12 mouse cellular contexts compared by ENCODE assay signal in the genomic region with DNA sequence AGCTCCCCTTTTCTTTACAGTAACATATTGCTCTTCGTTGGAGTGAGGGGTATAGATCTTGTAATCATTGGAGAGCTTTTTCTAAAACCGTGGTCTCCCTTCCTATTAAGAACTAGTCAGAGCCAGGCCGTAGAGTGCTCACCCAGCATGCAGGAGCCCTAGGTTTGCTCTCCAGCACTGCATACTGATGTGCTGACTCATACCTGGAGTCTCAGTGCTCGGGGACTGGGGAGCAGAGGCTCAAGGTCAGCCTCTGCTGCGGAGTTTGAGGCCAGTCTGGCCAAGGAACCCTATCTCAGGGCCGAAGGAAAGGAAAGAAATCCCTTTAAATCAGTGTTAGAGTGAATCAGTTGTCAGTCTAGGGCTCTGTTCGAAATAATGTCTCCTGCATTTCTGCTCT. TPM values are rescaled to one million over a fixed set of nuclear protein-coding genes. Genes with fewer than 3 reads are reported as not detected.
DNase-seq lines count a peak whose midpoint lies in the region.
"Had no signal": no experiment of that assay in that cellular context is flagged by ENCODE, and none has a peak within 500 bp of the region (broad histone marks: within the 10 kb centered on the region; RNA-seq: fewer than 3 reads in every experiment).

No protein-coding gene starts in this region.

- peak overlapping the region; percentile 31; the same call in 1 of the 2 replicates for H3K27ac ChIP-seq in heart, embryonic 10.5 days
- H3K27ac ChIP-seq: limb, embryonic 10.5 days had no signal

- no peaks in the 10 kb centered on the region for H3K27me3 ChIP-seq in heart, embryonic 10.5 days (ENCODE audit: insufficient read depth, poor library complexity, severe bottlenecking)

- WGBS in heart, embryonic 10.5 days: 64% methylated on average over 7 of the region's 7 CpGs

- H3K4me3 ChIP-seq in heart, embryonic 10.5 days: no peak overlapping the region
- H3K4me3 ChIP-seq: limb, embryonic 10.5 days had no signal

- H3K36me3 ChIP-seq in heart, embryonic 10.5 days: peaks cover 64% of the 10 kb centered on the region

- H3K4me1 ChIP-seq in heart, embryonic 10.5 days: peaks cover 37% of the 10 kb centered on the region

- no peak for DNase-seq in heart, embryonic 10.5 days (ENCODE audit: low spot score)
- no peak for DNase-seq in heart, adult 8-10 months (ENCODE audit: low spot score)
- DNase-seq in 3134 (ENCODE audit: extremely low read depth, insufficient read length, low spot score): peak; percentile 76
- peak; percentile 46 for DNase-seq in ZHBTc4 (ENCODE audit: low read depth, low spot score)
- DNase-seq in kidney, adult 9 months: peak; percentile 82
- no peak for DNase-seq in right cerebral cortex, postnatal 36 days (ENCODE audit: low spot score in 2 of 2)
- no peak for DNase-seq in spleen, postnatal 4 days (ENCODE audit: low spot score in 2 of 2)
- no peak for DNase-seq in cerebellum, adult 11-12 months
- DNase-seq: cerebellum, adult 9-10 months; midbrain, embryonic 14.5 days had no signal

- no peaks in the 10 kb centered on the region for H3K9me3 ChIP-seq in heart, embryonic 10.5 days
- H3K9me3 ChIP-seq: limb, embryonic 10.5 days had no signal

RNA-seq across cellular contexts. Expression of a gene that starts 0.8 kb away (rescaled TPM):
- 10.7 and 11.1 TPM in 2 replicates for polyA plus RNA-seq in heart, embryonic 10.5 days (2016; fragmentation: Nextera tagmentation; extraction: Ambion mirVana)
- total RNA-seq in heart, adult 8-10 months (2022): 10 to 100 TPM in 2 of 4 experiments, 1 to 10 TPM in 2; 5.5 to 11.3 (median 9.5) TPM

RNA-seq across cellular contexts. Expression of a gene that starts 4.2 kb away (rescaled TPM):
- 59.8 and 74.9 TPM in 2 replicates for polyA plus RNA-seq in heart, embryonic 10.5 days (2016; fragmentation: Nextera tagmentation; extraction: Ambion mirVana)
- 10 to 100 TPM; 17.0 to 22.8 (median 20.4) TPM for total RNA-seq in heart, adult 8-10 months (2022)

RNA-seq across cellular contexts. Expression of a gene that starts 8.6 kb away (rescaled TPM):
- 0.69 and 0.97 TPM in 2 replicates for polyA plus RNA-seq in heart, embryonic 10.5 days (2016; fragmentation: Nextera tagmentation; extraction: Ambion mirVana)
- total RNA-seq in heart, adult 8-10 months (2022): not detected

RNA-seq across cellular contexts. Expression of a gene that starts 15.1 kb away (rescaled TPM):
- 8.7 and 8.8 TPM in 2 replicates for polyA plus RNA-seq in heart, embryonic 10.5 days (2016; fragmentation: Nextera tagmentation; extraction: Ambion mirVana)
- 10 to 100 TPM; 12.2 to 13.9 (median 13.2) TPM for total RNA-seq in heart, adult 8-10 months (2022)

RNA-seq across cellular contexts. Expression of a gene that starts 18.2 kb away (rescaled TPM):
- polyA plus RNA-seq in heart, embryonic 10.5 days (2016; fragmentation: Nextera tagmentation; extraction: Ambion mirVana): 0.22 and 0.43 TPM in 2 replicates
- total RNA-seq in heart, adult 8-10 months (2022): not detected
- total RNA-seq: hematopoietic stem cell, adult 5-6 weeks had no signal
- polyA plus RNA-seq: midbrain, embryonic 14.5 days had no signal

Comparison
In these comparisons a context has a peak if more than half of its experiments do, and no peak if none do; other contexts are left out.
1. DNase-seq: peak in 3134 (single experiment), ZHBTc4 (single experiment) and kidney, adult 9 months (single experiment); none in heart, embryonic 10.5 days (single experiment), heart, adult 8-10 months (single experiment), right cerebral cortex, postnatal 36 days (0 of 2), spleen, postnatal 4 days (0 of 2) and cerebellum, adult 11-12 months (single experiment).